Mouse (Mus musculus) liver, adult 2 months (tissue): ENCODE measurements at regions not wholly inside any gene's neighbourhood (a gene's known extent, or its start where the extent isn't known, plus 50 kb on each side); places are given as distances from the start of the nearest gene placed in this dataset.

Source experiments
- DNase-seq: peaks from one replicate; pipeline ENCODE4 v3.0.0-alpha.2; 2011; ENCODE audit warnings: low read depth, low spot score; ENCODE audit errors: extremely low read depth
- H3K27ac ChIP-seq: fragments of 200-500 bp; replicated peaks from 2 replicates; pipeline ENCODE4 v1.5.1; 2012; ENCODE audit warnings: low read depth, mild to moderate bottlenecking, control low read depth, inconsistent platforms, low read length; ENCODE audit not compliant: insufficient read depth
- H3K27me3 ChIP-seq: fragments of 200-500 bp; 2 replicates; pipeline ENCODE4 v1.6.1; 2012; ENCODE audit warnings: mild to moderate bottlenecking, moderate library complexity, low read length, inconsistent platforms; ENCODE audit not compliant: control insufficient read depth, insufficient read depth
- H3K36me3 ChIP-seq: fragments of 200-500 bp; 2 replicates; pipeline ENCODE4 v1.6.1; 2012; ENCODE audit warnings: low read length, inconsistent platforms; ENCODE audit not compliant: control insufficient read depth, insufficient read depth
- H3K4me1 ChIP-seq: fragments of 200-500 bp; 2 replicates; pipeline ENCODE4 v1.6.1; 2011; ENCODE audit warnings: low read length; ENCODE audit not compliant: control insufficient read depth, insufficient read depth
- H3K4me3 ChIP-seq: fragments of 200-500 bp; 2 replicates; pipeline ENCODE4 v1.5.1; 2011; ENCODE audit warnings: low read depth, mild to moderate bottlenecking, control low read depth, low read length, moderate library complexity; ENCODE audit not compliant: insufficient read depth
- H3K79me2 ChIP-seq: fragments of 200-500 bp; 2 replicates; pipeline ENCODE4 v1.6.1; 2012; ENCODE audit warnings: inconsistent platforms, mild to moderate bottlenecking, low read length, moderate library complexity; ENCODE audit not compliant: control insufficient read depth, insufficient read depth
- H3K9ac ChIP-seq: fragments of 200-500 bp; 2 replicates; pipeline ENCODE4 v1.6.1; 2012; ENCODE audit warnings: low read depth, mild to moderate bottlenecking, control low read depth, inconsistent platforms, low read length
- CTCF ChIP-seq: fragments of 200-500 bp; IDR thresholded peaks from 2 replicates; pipeline ENCODE4 v1.5.1; 2011; ENCODE audit warnings: low read depth, low read length, control low read depth
- POLR2A ChIP-seq: fragments of 200-500 bp; IDR thresholded peaks from 2 replicates; pipeline ENCODE4 v1.6.1; 2011; ENCODE audit warnings: low read length, control low read depth; ENCODE audit not compliant: insufficient read depth; ENCODE audit errors: extremely low read depth
- WGBS: fragments of 180-500 bp; shearing (Covaris S2); methylation state at CpG from one replicate; pipeline ENCODE4 v1.1.7; 2018; 5-methylcytosine and 5-hydroxymethylcytosine counted together

- Histone ChIP-seq H3K27me3 (no peaks in the 10 kb centered on the region), H3K4me3 (no peak overlapping the region), H3K36me3 (no peaks in the 10 kb centered on the region), H3K27ac (no peak overlapping the region), H3K9ac (no peak overlapping the region), H3K79me2 (no peaks in the 10 kb centered on the region), H3K4me1 (no peaks in the 10 kb centered on the region)
- no peak for DNase-seq
- TF ChIP-seq CTCF (no peak), POLR2A (no peak)
- WGBS = 73% methylated on average over 3 of the region's 3 CpGs
Measured at GRCm38 (mm10) chr9:91981499-91981898, 211.2 kb upstream of the Plscr5 start.

DNA sequence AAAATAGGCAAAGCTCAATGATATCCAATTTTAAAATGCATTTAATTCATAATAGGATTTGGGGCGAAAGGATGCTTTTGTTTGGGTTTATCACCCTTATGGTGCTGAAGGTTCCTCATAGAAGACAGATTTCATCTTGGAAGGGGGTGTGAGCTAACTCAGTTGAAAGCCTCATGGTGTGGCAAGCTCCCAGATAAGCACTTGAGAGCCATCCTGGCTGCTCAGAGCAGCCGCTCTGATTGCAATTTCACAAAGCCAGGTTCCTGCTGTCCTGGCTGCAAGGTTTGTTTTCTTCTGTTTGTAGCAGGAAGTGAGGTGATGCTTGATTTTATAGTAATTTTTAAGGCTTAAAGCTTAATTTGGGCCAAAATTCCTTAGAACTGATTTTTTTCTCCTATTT is 228.7 kb upstream of the Plscr5 start:
- Histone ChIP-seq H3K36me3 (no peaks in the 10 kb centered on the region), H3K79me2 (no peaks in the 10 kb centered on the region), H3K9ac (no peak overlapping the region), H3K27me3 (no peaks in the 10 kb centered on the region), H3K4me3 (no peak overlapping the region), H3K4me1 (no peaks in the 10 kb centered on the region), H3K27ac (no peak overlapping the region)
- 73% methylated on average over 2 of the region's 2 CpGs for WGBS
- no peak for TF ChIP-seq POLR2A
- TF ChIP-seq CTCF = no peak
- no peak for DNase-seq

DNA sequence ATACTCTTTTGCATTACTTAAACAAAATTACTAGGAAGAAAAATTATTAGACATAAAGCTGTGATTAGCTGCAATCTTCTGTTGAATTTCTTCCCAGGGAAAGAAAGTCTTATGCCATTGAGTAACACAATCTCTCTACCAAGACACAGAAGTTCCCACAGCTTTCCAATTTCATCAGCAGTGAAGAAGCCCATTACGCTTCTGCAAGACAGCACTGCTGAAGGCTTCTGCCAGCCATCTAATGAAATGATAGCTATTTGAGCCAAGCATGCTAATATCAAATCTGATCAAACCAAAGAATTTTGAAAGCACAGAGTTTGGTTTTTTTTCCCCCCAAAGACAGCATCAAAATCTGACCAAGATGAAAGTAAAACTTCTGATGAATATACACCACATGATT is 230.0 kb upstream of the Plscr5 start:
- no peak overlapping the region for H3K27ac ChIP-seq
- no peaks in the 10 kb centered on the region for H3K79me2 ChIP-seq
- no peak overlapping the region for H3K9ac ChIP-seq
- H3K36me3 ChIP-seq = no peaks in the 10 kb centered on the region
- no peaks in the 10 kb centered on the region for H3K27me3 ChIP-seq
- WGBS = 83% methylated on average over 1 of the region's 1 CpGs
- TF ChIP-seq CTCF (no peak), POLR2A (no peak)
- DNase-seq = no peak
- H3K4me1 ChIP-seq = no peaks in the 10 kb centered on the region
- no peak overlapping the region for H3K4me3 ChIP-seq

- no peak for TF ChIP-seq POLR2A
- TF ChIP-seq CTCF = no peak
- no peak for DNase-seq
- WGBS = 48% methylated on average over 1 of the region's 1 CpGs
- Histone ChIP-seq H3K27ac (no peak overlapping the region), H3K27me3 (no peaks in the 10 kb centered on the region), H3K79me2 (no peaks in the 10 kb centered on the region), H3K4me1 (no peaks in the 10 kb centered on the region), H3K36me3 (no peaks in the 10 kb centered on the region), H3K4me3 (no peak overlapping the region), H3K9ac (no peak overlapping the region)
Measured at GRCm38 (mm10) chr9:91961666-91962065, 231.1 kb upstream of the Plscr5 start.

DNA sequence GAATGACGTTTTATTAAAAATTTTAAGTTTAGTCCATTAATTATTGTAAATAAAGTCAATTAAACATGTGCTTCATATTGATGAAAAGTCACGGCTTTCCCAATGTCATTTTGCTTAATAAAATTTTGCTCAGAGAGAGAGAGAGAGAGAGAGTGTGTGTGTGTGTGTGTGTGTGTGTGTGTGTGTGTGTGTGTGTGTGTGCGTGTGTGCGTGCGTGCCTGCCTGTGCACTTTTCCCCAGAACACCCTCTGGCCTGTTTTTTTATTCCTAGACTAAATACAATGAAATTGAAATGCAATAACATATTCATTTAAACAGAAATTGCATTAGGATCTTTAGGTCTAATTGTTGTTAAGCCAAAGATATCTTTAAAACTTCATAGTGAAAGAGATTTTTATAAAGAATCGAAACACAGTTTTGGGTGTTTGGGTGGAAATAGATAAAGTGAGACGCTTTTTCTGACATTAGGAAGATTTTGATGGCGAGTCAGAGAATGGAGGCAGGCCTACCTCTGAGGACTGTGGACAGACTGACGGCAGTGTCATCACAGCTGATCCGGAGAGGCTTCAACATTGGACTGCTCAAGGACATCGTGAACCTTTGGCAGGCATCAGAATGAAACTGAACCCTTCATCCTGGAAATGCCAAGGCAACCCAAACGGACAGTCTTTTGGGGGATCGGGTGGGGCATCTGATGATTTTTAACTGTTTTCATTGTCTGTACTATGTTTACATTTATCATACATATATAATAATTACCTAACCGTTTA is 232.0 kb upstream of the Plscr5 start:
- no peaks in the 10 kb centered on the region for H3K79me2 ChIP-seq
- no peak overlapping the region for H3K4me3 ChIP-seq
- H3K36me3 ChIP-seq = no peaks in the 10 kb centered on the region
- H3K27me3 ChIP-seq = no peaks in the 10 kb centered on the region
- H3K27ac ChIP-seq = no peak overlapping the region
- no peak overlapping the region for H3K9ac ChIP-seq
- no peak for DNase-seq
- WGBS = 72% methylated on average over 14 of the region's 14 CpGs
- H3K4me1 ChIP-seq = no peaks in the 10 kb centered on the region
- TF ChIP-seq POLR2A (no peak), CTCF (no peak)

DNA sequence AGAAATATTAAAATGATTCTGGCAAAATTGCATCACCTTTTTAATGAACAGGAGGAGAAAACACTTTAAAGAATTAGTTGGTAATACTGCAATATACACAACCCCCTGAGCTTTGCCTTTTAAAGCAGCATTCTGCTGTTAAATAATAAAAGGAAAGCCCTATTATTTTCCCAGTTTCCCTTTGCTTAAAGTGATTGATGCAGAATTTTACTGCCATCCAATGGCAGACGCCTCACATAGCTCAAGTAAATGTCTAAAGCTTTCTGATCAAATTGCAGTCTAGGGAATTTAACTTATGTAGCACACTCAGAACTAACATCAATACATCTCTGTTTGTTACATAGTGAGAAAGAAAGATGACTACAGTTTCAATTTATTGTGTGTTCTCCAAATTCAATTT is 233.1 kb upstream of the Plscr5 start:
- Histone ChIP-seq H3K4me3 (no peak overlapping the region), H3K27me3 (no peaks in the 10 kb centered on the region), H3K36me3 (no peaks in the 10 kb centered on the region), H3K4me1 (no peaks in the 10 kb centered on the region), H3K27ac (no peak overlapping the region), H3K9ac (no peak overlapping the region), H3K79me2 (no peaks in the 10 kb centered on the region)
- DNase-seq = no peak
- TF ChIP-seq CTCF (no peak), POLR2A (no peak)
- 30% methylated on average over 1 of the region's 1 CpGs for WGBS
